Mouse (Mus musculus): ENCODE results near the gene Vmn1r14.
"Not testable (repeated sequence)": the region's sequence is repeated elsewhere in the genome, so short reads cannot be mapped to it uniquely, and the experiment has no call there.

Vmn1r14 gene

DNA sequence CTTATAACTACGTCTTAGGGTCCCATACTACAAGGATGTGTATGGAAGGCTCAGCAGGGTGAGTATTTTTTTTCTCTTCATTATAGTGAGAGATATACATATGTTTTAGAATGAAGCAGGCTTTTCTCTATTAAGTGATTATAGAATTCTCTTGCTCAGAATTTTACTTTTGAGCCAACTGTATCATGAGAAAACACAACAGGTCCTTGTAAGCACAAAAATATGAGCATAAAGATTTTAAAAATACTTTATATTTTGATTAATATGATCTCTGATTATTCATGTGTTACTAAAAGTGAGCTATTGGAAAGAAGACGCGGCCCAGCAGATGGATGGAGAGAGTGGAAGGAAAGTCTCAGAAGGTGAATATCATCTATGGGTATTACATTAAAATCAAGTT, at the start of gene Vmn1r14:
Vmn1r14 (plus strand) TSS at position 301 of the 400 bp plus-strand sequence.
- no peak for DNase-seq

DNA sequence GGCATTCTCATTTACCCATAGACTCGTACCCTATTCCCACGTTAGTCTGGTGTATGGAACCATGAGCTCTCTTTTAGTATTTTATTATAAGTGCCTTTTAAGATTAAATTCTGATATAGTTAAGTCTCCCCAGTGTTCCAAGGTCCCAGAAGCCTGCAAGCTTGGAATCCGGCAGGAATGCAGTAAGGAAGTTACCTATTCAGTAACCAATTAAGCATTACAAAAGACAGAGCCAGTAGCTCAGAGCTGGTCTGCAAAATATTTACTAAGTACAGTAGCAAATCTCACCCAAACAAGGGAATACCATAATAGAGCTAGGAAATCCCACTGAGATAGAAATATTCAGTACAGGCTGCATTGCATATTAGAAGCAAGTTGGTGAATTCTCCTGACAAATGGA, 41.5 kb upstream of the Vmn1r14 start:
- DNase-seq: not testable (repeated sequence)

DNA sequence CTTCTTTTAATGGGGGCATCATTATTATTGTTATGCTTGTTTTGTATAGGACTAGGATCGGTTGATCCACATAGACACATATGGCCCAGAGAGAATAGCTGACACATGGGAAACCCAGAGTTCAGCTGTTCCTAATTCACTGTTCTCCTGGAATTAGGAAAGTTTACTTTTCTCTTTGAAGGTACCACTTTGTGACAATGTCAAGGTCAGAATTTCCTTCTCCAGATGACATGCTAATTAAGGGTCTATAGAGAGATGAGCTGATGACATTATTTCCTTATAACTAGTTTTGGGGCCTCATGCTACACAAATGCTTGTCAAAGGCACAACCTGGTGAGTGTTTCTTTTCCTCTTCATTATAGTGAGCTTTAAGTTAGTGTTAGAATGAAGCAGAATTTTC, 28.5 kb upstream of the Vmn1r14 start, which contains the start of gene Vmn1r13:
Vmn1r13 (plus strand) TSS at position 301 of the 400 bp plus-strand sequence.
- DNase-seq: not testable (repeated sequence)

DNA sequence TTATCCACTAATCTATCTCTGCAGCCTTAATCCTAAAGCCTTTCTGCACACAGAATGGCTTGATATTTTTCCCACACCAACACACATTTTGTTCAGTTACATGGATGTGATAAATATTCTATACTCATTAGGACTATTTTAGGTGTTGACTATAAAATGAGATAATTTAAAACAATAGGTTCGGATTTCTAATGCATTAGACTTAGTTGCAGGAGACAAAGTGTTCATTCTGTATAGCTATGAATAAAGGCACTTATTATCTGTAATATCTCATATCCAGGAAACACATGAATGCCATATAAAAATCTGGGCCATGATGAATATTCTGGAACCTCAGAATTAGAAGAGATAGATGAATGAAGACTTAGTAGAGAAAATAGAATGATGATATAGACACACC, 26.2 kb downstream of the Vmn1r14 start, which contains the start of gene Vmn1r15:
Vmn1r15 (plus strand) TSS at position 301 of the 400 bp plus-strand sequence.
- DNase-seq: no peak

DNA sequence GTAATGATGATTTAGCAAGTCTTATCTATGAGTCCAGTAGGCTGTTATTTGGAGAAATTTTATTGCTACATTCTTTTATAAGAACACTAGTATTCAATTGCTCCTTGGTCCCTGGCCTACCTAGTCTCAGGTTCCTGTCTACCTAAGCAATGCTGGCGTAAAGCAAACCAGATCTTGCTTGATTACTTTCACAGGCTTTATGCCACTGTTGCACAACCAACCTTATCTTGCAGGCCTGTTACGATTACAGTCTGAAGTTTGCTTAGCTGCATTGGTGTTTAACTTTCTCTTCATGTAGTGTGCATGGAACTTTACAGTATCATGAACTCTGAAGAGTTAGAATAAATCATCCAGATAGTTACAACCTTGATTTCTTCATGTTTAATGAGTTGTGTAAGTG, 29.5 kb downstream of the Vmn1r14 start:
- DNase-seq: no peak

DNA sequence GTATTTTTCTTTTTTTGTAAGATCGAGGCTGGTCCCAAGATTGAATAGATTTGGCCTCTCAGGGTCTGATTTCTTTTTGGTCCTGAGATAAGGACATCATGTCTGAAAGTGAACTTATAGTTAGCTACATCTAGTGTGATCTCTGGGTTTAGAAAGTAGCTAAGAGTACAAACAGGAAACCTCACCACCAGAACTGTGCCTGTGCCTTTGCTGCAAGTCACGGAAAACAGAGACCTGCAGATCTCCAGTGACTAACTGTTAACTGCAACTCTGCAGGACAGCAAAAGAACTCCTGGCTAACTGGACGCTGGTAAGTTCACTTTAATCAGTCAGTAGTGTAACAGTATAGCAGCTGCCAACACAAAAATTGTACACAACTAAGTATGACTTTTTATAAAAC, 40.4 kb downstream of the Vmn1r14 start:
- DNase-seq: no peak

DNA sequence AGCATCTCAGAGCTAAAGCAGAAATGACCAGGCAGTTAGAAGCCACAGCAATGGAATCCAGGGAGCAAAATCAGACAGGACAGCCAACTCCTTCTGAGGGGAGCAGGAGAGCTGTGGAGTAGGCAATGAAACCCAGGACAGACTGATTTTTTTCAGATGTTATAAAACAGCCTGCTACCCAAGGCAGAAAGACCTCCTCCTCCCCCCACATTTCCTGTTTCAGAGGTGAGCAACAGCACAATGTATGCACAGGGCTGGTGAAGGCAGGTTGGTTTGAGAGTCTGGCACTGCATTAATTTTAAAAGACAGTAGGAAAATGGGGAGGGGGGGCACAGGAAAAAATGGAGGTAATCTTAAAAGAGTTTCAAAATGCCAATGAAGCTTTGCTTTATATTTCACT, 41.0 kb downstream of the Vmn1r14 start:
- no peak for DNase-seq

DNA sequence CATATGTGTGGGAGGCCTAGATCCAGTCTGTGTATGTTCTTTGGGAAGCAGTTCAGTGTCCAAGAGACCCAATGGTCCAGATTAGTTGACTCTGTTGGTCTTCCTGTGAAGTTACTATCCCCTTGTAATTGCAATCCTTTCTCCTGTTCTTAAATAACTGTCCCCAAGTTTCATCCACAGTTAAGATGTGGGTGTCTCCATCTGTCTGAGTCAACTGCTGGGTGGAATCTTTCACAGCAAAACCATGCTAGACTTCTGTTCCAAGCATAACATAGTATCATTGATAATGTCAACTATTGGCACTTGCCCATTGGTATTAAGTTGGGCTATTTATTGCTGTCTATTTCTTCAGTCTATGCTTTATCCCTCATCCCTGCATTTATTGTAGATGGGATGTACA, 47.5 kb downstream of the Vmn1r14 start:
- no peak for DNase-seq

Data from thymus, postnatal 14 days (tissue).